Mouse (Mus musculus) neural tube, embryonic 11.5 days (tissue): ENCODE results near the gene Cyp2a12. TPM values are rescaled to one million over a fixed set of nuclear protein-coding genes. Genes with fewer than 3 reads are reported as not detected.
"Not testable (repeated sequence)": the region's sequence is repeated elsewhere in the genome, so short reads cannot be mapped to it uniquely, and the experiment has no call there.

Source experiments
- ATAC-seq: fragments of 200-750 bp; cut with Nextera tagmentation; 2 replicates; pipeline ENCODE4 v1.8.0; 2017; ENCODE audit warnings: moderate number of reproducible peaks, mild to moderate bottlenecking, moderate TSS enrichment, moderate library complexity; ENCODE audit not compliant: insufficient read depth, low FRiP score, low TSS enrichment
- DNase-seq: peaks from one replicate; pipeline ENCODE4 v3.0.0-alpha.2; 2015; ENCODE audit warnings: low spot score
- H3K27ac ChIP-seq: fragments of 300-500 bp; sonication (generic); 2 replicates; pipeline ENCODE4 v1.5.1; 2014; ENCODE audit warnings: low read depth, mild to moderate bottlenecking, low read length
- H3K27me3 ChIP-seq: fragments of 300-500 bp; sonication (generic); 2 replicates; pipeline ENCODE4 v1.6.1; 2014; ENCODE audit warnings: mild to moderate bottlenecking, low read length, mixed read lengths; ENCODE audit not compliant: control insufficient read depth, insufficient read depth
- H3K36me3 ChIP-seq: fragments of 300-500 bp; sonication (generic); 2 replicates; pipeline ENCODE4 v1.6.1; 2014; ENCODE audit warnings: mild to moderate bottlenecking, low read length, moderate library complexity, mixed read lengths; ENCODE audit not compliant: control insufficient read depth, insufficient read depth
- H3K4me1 ChIP-seq: fragments of 300-500 bp; sonication (generic); 2 replicates; pipeline ENCODE4 v1.6.1; 2014; ENCODE audit warnings: low read length, mixed read lengths; ENCODE audit not compliant: control insufficient read depth, insufficient read depth
- H3K4me2 ChIP-seq: fragments of 300-500 bp; sonication (generic); 2 replicates; pipeline ENCODE4 v1.6.1; 2014; ENCODE audit warnings: low read depth, mild to moderate bottlenecking, moderate library complexity
- H3K4me3 ChIP-seq: fragments of 300-500 bp; sonication (generic); 2 replicates; pipeline ENCODE4 v1.5.1; 2014; ENCODE audit warnings: low read depth, low read length
- H3K9ac ChIP-seq: fragments of 300-500 bp; sonication (generic); 2 replicates; pipeline ENCODE4 v1.6.1; 2014; ENCODE audit warnings: mild to moderate bottlenecking, low read length
- H3K9me3 ChIP-seq: fragments of 300-500 bp; sonication (generic); 2 replicates; pipeline ENCODE4 v1.6.1; 2016; ENCODE audit warnings: low read length; ENCODE audit not compliant: control insufficient read depth
- WGBS: fragments of 180-500 bp; shearing (Covaris S2); extraction: QIAGEN DNeasy Blood & Tissue Kit; methylation state at CpG from one replicate; pipeline ENCODE4 v1.1.7; 2014; 5-methylcytosine and 5-hydroxymethylcytosine counted together
- polyA plus RNA-seq: library from polyadenylated mRNA; unstranded; fragments of >200 nt; fragmentation: Nextera tagmentation; extraction: Ambion mirVana; gene quantifications from 2 replicates; pipeline ENCODE4 v1.2.1, GENCODE M21; 2014

Cyp2a12 gene
- not detected in 2 replicates for polyA plus RNA-seq

GRCm38 (mm10) chr7:27028789-27029188 lies at the start of gene Cyp2a12:
TSS of gene Cyp2a12 (plus strand) at chr7:27029081.
- ATAC-seq (no peak), DNase-seq (no peak)
- 72% methylated on average over 2 of the region's 2 CpGs for WGBS
- Histone ChIP-seq H3K36me3 (no peaks in the 10 kb centered on the region), H3K27me3 (no peaks in the 10 kb centered on the region), H3K27ac (no peak within 1 kb of the TSS), H3K4me1 (no peaks in the 10 kb centered on the region), H3K9ac (no peak within 1 kb of the TSS), H3K9me3 (peaks cover 4% of the 10 kb centered on the region; the same call in 1 of the 2 replicates), H3K4me2 (no peak within 1 kb of the TSS), H3K4me3 (no peak within 1 kb of the TSS)

DNA sequence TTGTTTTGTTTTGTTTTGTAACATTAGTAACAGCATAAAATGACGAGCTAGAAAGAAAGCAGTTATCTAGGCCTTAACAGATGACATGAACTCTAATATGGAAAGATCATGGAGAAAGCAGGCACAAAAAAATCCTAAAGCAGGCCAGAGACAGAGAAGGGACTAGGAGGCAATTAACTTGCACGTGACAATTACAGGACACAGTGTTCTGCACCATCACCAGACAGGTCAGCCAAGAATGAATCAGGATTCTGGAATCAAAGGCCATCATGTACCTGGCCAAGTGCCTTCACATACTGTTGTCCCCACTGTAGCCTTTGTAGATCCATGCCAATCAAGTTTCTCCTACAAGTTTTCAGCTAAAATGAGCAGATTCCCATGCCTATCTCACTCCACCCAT lies 47.4 kb upstream of the Cyp2a12 start:
- not testable (repeated sequence) for H3K36me3 ChIP-seq, ATAC-seq, DNase-seq, H3K9ac ChIP-seq, H3K4me1 ChIP-seq, H3K4me3 ChIP-seq, H3K27ac ChIP-seq, H3K27me3 ChIP-seq, H3K4me2 ChIP-seq, H3K9me3 ChIP-seq
- WGBS = 81% methylated on average over 2 of the region's 2 CpGs

- not testable (repeated sequence) for H3K27ac ChIP-seq
These were observed 46.9 kb upstream of the Cyp2a12 start for GRCm38 (mm10) chr7:26981937-26982336.

GRCm38 (mm10) chr7:26982551-26982950 lies 46.3 kb upstream of the Cyp2a12 start:
- Histone ChIP-seq H3K36me3 (no peaks in the 10 kb centered on the region), H3K9me3 (no peaks in the 10 kb centered on the region), H3K4me1 (no peaks in the 10 kb centered on the region), H3K27ac (no peak overlapping the region), H3K27me3 (no peaks in the 10 kb centered on the region), H3K9ac (no peak overlapping the region), H3K4me3 (no peak overlapping the region), H3K4me2 (no peak overlapping the region)
- 28% methylated on average over 1 of the region's 1 CpGs for WGBS
- ATAC-seq (no peak), DNase-seq (no peak)

More at GRCm38 (mm10) chr7:26981937-26982336, 46.9 kb upstream of the Cyp2a12 start:
- H3K4me2 ChIP-seq, H3K4me1 ChIP-seq, H3K4me3 ChIP-seq, ATAC-seq, H3K27me3 ChIP-seq, DNase-seq, H3K9me3 ChIP-seq, H3K36me3 ChIP-seq, H3K9ac ChIP-seq: not testable (repeated sequence)
- WGBS = 80% methylated on average over 1 of the region's 1 CpGs

- not testable (repeated sequence) for H3K9ac ChIP-seq, H3K4me3 ChIP-seq, H3K4me2 ChIP-seq, H3K27ac ChIP-seq, DNase-seq, ATAC-seq, H3K4me1 ChIP-seq, H3K36me3 ChIP-seq, H3K9me3 ChIP-seq, H3K27me3 ChIP-seq
- 37% methylated on average over 1 of the region's 1 CpGs for WGBS
These were observed 45.7 kb upstream of the Cyp2a12 start for GRCm38 (mm10) chr7:26983151-26983550.

DNA sequence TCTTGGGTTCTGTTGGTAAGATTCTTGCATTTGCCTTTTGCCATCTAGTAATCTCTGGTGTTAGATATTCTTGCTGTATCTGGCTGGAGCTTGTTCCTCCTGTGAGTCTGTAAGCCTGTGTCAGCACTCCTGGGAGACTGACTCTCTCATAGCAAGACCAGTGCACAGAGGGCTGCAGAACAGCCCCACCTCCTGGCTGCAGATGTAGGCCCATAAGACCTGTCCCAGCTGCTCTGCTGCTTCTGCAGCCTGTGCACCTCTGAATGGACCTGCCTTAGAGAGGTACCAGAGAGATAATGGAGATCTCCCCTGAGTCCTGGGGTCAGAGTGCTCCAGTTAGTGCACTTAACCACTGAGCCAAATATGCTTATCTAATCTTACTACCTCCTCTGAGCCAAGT lies 2.3 kb upstream of the Cyp2a12 start:
- not testable (repeated sequence) for H3K9ac ChIP-seq, H3K4me2 ChIP-seq, DNase-seq, H3K27me3 ChIP-seq, H3K4me1 ChIP-seq, ATAC-seq, H3K27ac ChIP-seq, H3K9me3 ChIP-seq, H3K4me3 ChIP-seq, H3K36me3 ChIP-seq

DNA sequence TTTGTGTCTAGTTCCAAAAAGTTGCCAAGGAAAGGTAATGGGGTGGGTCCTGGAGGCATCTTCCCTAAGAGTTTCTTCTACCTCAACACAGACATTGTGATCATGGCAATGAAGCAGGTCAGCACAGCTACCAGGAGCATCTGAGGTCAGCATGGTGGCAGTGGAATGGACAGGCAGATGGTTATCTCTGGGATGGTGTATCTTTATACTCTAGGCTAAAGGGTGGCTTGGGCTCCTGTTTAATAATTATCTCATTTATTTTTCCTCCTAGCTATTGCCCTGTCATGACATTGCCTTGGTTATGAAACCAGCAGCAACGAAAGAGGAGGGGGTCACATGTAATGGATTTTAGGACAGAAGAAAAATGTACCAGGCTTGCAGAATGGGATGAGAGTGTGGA lies 20.0 kb downstream of the Cyp2a12 start:
- ATAC-seq, H3K36me3 ChIP-seq: not testable (repeated sequence)
- 65% methylated on average over 1 of the region's 1 CpGs for WGBS

DNA sequence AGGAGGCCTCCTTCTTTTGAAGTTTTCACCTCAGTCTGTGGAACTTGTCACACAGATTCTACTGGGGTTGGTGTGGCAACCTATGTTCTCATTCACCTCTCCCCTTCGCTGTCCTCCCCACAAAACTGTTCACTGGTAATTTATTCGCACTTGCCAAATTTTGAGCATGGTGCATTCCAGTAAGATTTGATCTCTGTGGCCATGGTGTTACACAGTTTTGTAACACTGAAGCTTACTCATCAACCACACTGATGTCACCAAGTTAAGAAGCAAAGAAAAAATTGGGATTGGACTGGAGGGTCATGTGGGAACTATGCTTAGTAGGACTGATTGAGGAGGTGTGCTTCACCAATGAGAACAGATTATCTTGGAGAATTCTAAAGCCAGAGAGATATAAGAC lies 30.5 kb downstream of the Cyp2a12 start:
- H3K4me3 ChIP-seq, H3K9me3 ChIP-seq, ATAC-seq, H3K4me2 ChIP-seq, H3K27ac ChIP-seq, H3K36me3 ChIP-seq, H3K27me3 ChIP-seq, H3K4me1 ChIP-seq, DNase-seq, H3K9ac ChIP-seq: not testable (repeated sequence)
- WGBS = 92% methylated on average over 2 of the region's 2 CpGs

More for the DNA sequence above, 20.0 kb downstream of the Cyp2a12 start:
- not testable (repeated sequence) for H3K4me1 ChIP-seq, H3K9ac ChIP-seq, H3K9me3 ChIP-seq, DNase-seq, H3K4me2 ChIP-seq, H3K27me3 ChIP-seq, H3K4me3 ChIP-seq, H3K27ac ChIP-seq

- H3K4me3 ChIP-seq, H3K9me3 ChIP-seq, H3K4me1 ChIP-seq, H3K27ac ChIP-seq, H3K27me3 ChIP-seq, DNase-seq, H3K9ac ChIP-seq, H3K4me2 ChIP-seq, ATAC-seq, H3K36me3 ChIP-seq: not testable (repeated sequence)
These were observed 31.0 kb downstream of the Cyp2a12 start for GRCm38 (mm10) chr7:27059896-27060295.
